Mouse (Mus musculus) left cerebral cortex, postnatal 4 days (tissue): ENCODE measurements around the gene Cd83. TPM values are rescaled to one million over a fixed set of nuclear protein-coding genes. Genes with fewer than 3 reads are reported as not detected.

Experiments used
- DNase-seq: peaks from one replicate; pipeline ENCODE4 v3.0.0-alpha.2; 2022
- intact Hi-C: fragments of 180-260 bp; cut with DNase I; formaldehyde crosslinking; loops from one replicate; pipeline ENCODE4 v1.15.1; 2025
- total RNA-seq, 2 experiments: library from RNA; stranded (reverse); gene quantifications; 2 replicates each; pipeline ENCODE4 v1.2.3; 2021

Gene Cd83
- total RNA-seq, result 1 to 10 TPM; 6.7 to 7.6 TPM

- intact Hi-C loops, result no loop called here
- DNase-seq, result peak; percentile 42
These were observed at the start of gene Cd83 for GRCm38 (mm10) chr13:43784725-43785711. Cd83 (plus strand) TSS chr13:43784775.

- peak; percentile 83 for DNase-seq
These were observed 44.8 kb upstream of the Cd83 start for GRCm38 (mm10) chr13:43739598-43740275.

GRCm38 (mm10) chr13:43740276-43740608, 44.3 kb upstream of the Cd83 start:
- peak; percentile 27 for DNase-seq
- intact Hi-C loops, result no loop called here

More at GRCm38 (mm10) chr13:43739598-43740275, 44.8 kb upstream of the Cd83 start:
- intact Hi-C loops, result no loop called here

GRCm38 (mm10) chr13:43742677-43743076, 41.9 kb upstream of the Cd83 start:
- intact Hi-C loops, result no loop called here
- DNase-seq, result no peak

- no peak for DNase-seq
- intact Hi-C loops, result no loop called here
These were observed 40.3 kb upstream of the Cd83 start for GRCm38 (mm10) chr13:43744259-43744658.

- no peak for DNase-seq
These were observed 34.3 kb upstream of the Cd83 start for GRCm38 (mm10) chr13:43750301-43750700.

GRCm38 (mm10) chr13:43750966-43751365, 33.6 kb upstream of the Cd83 start:
- intact Hi-C loops, result no loop called here
- DNase-seq, result no peak

More at GRCm38 (mm10) chr13:43750301-43750700, 34.3 kb upstream of the Cd83 start:
- intact Hi-C loops, result no loop called here

- intact Hi-C loops, result no loop called here
These were observed 32.2 kb upstream of the Cd83 start for GRCm38 (mm10) chr13:43752407-43752806.

GRCm38 (mm10) chr13:43753652-43754051, 30.9 kb upstream of the Cd83 start:
- no peak for DNase-seq
- intact Hi-C loops, result no loop called here

More at GRCm38 (mm10) chr13:43752407-43752806, 32.2 kb upstream of the Cd83 start:
- no peak for DNase-seq

- intact Hi-C loops, result no loop called here
- DNase-seq, result no peak
These were observed 30.0 kb upstream of the Cd83 start for GRCm38 (mm10) chr13:43754455-43755128.

GRCm38 (mm10) chr13:43755573-43755972, 29.0 kb upstream of the Cd83 start:
- no peak for DNase-seq
- intact Hi-C loops, result no loop called here

GRCm38 (mm10) chr13:43761156-43761855, 23.3 kb upstream of the Cd83 start:
- no peak for DNase-seq
- intact Hi-C loops, result no loop called here

GRCm38 (mm10) chr13:43762901-43763300, 21.7 kb upstream of the Cd83 start:
- intact Hi-C loops, result no loop called here
- no peak for DNase-seq

GRCm38 (mm10) chr13:43763301-43763994, 21.1 kb upstream of the Cd83 start:
- intact Hi-C loops, result no loop called here
- DNase-seq, result no peak

- intact Hi-C loops, result no loop called here
- DNase-seq, result peak; percentile 81
These were observed 20.5 kb upstream of the Cd83 start for GRCm38 (mm10) chr13:43763995-43764579.

GRCm38 (mm10) chr13:43765293-43765814, 19.2 kb upstream of the Cd83 start:
- DNase-seq, result no peak
- intact Hi-C loops, result no loop called here

- DNase-seq, result peak; percentile 12
- intact Hi-C loops, result no loop called here
These were observed 17.5 kb upstream of the Cd83 start for GRCm38 (mm10) chr13:43766786-43767680.

- intact Hi-C loops, result no loop called here
- no peak for DNase-seq
These were observed 11.6 kb upstream of the Cd83 start for GRCm38 (mm10) chr13:43773020-43773419.
